Mouse (Mus musculus) ES-E14 (cell line): ENCODE measurements at regions not wholly inside any gene's neighbourhood (a gene's known extent, or its start where the extent isn't known, plus 50 kb on each side); places are given as distances from the start of the nearest gene placed in this dataset.

Experiments
- CHD2 ChIP-seq: IDR thresholded peaks from 2 replicates; pipeline ENCODE4 v1.6.1; 2014; ENCODE audit warnings: mild to moderate bottlenecking, low read depth, low read length, inconsistent platforms
- HCFC1 ChIP-seq: IDR thresholded peaks from 2 replicates; pipeline ENCODE4 v1.6.1; 2012; ENCODE audit warnings: low read length, inconsistent platforms, borderline replicate concordance; ENCODE audit not compliant: insufficient read depth
- MAFK ChIP-seq: IDR thresholded peaks from 2 replicates; pipeline ENCODE4 v1.6.1; 2014; ENCODE audit warnings: mild to moderate bottlenecking, low read depth, low read length, inconsistent platforms; ENCODE audit not compliant: insufficient read depth
- ZNF384 ChIP-seq: IDR thresholded peaks from 2 replicates; pipeline ENCODE4 v1.6.1; 2012; ENCODE audit warnings: low read depth, low read length, inconsistent platforms

GRCm38 (mm10) chr5:53402022-53402421, 63.9 kb upstream of the Rbpj start:
- TF ChIP-seq CHD2 (no peak), ZNF384 (no peak), HCFC1 (no peak), MAFK (no peak)
